Mouse (Mus musculus) B cell, adult 62 days (primary cell): ENCODE data around the gene Nell1. TPM values are rescaled to one million over a fixed set of nuclear protein-coding genes. Genes with fewer than 3 reads are reported as not detected.

ENCODE experiments used
- total RNA-seq: library from RNA; stranded (reverse); gene quantifications from 4 replicates; pipeline ENCODE4 v1.2.4, GENCODE M21; 2023

The Nell1 gene
- total RNA-seq: not detected in 4 replicates

DNA sequence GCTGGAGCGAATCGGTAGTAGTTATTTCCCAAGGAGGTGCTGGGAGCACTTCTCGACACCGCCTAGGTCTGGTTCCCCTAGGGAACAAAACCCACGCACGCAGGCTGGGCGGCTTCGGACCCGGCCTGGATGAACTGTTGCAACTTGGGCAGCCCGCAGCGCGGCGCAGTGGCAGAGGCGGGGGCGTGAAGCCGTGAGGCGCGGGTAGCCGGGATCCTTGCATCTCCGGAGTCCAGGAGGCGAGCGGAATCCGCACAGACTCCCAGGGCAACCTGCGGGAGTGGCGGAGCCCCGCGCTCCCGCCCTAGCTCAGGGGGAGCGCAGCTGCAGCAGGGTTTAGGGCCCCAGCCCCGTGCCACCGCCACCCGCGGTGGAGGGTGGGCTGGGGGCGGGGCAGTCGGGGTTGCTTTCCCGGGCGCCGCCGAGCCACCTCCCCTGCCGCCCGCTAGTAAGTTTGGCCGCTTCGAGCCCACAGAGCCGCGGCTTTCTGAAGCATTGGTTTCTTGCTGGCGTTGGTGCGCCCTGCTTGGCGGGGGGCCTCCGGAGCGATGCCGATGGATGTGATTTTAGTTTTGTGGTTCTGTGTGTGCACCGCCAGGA lies at the start of gene Nell1:
Nell1 (plus strand) TSS at position 24 of the 600 bp plus-strand sequence.

GRCm38 (mm10) chr7:50598890-50599289 lies 624.2 kb downstream of the Nell1 start, which contains the start of gene 4933405O20Rik:
4933405O20Rik (plus strand) TSS chr7:50599190.

Other genes with a start within 250 kb of the Nell1 start
- gene Htatip2, start 215.7 kb upstream of the Nell1 start, total RNA-seq: 8.5 to 12.0 TPM (median 9.5 TPM) in 4 replicates
- 50.0 to 58.3 TPM (median 54.8 TPM) in 4 replicates for gene Prmt3, start 196.5 kb upstream of the Nell1 start, total RNA-seq
- not detected in 4 replicates for gene Slc6a5, start 64.7 kb upstream of the Nell1 start, total RNA-seq